Mouse (Mus musculus) brain, embryonic 14.5 days (tissue): ENCODE measurements around the gene Olfr960. TPM values are rescaled to one million over a fixed set of nuclear protein-coding genes. Genes with fewer than 3 reads are reported as not detected.

ENCODE experiments used
- DNase-seq: peaks from one replicate; pipeline ENCODE4 v3.0.0-alpha.2; 2011; ENCODE audit warnings: low read depth
- CTCF ChIP-seq: fragments of 200-500 bp; IDR thresholded peaks from 2 replicates; pipeline ENCODE4 v1.5.1; 2012; ENCODE audit warnings: inconsistent platforms, mild to moderate bottlenecking, moderate library complexity, borderline replicate concordance; ENCODE audit not compliant: insufficient read depth, insufficient read length; ENCODE audit errors: extremely low read depth
- POLR2A ChIP-seq: fragments of 200-500 bp; IDR thresholded peaks from 2 replicates; pipeline ENCODE4 v1.6.1; 2012; ENCODE audit warnings: mild to moderate bottlenecking, inconsistent platforms, borderline replicate concordance; ENCODE audit not compliant: poor library complexity, insufficient read depth, insufficient read length, severe bottlenecking; ENCODE audit errors: extremely low read depth
- polyA plus RNA-seq: library from polyadenylated mRNA; depleted of rRNA; stranded (reverse); fragments of >200 nt; gene quantifications from 2 replicates; pipeline ENCODE4 v1.2.3, GENCODE M21; 2012; rRNA removed

The Olfr960 gene
- polyA plus RNA-seq, 1 experiment = not detected

GRCm38 (mm10) chr9:39629069-39629468, 7.9 kb downstream of the Olfr960 start:
- TF ChIP-seq POLR2A (no peak), CTCF (no peak)
- DNase-seq = no peak

GRCm38 (mm10) chr9:39633913-39634594, 12.9 kb downstream of the Olfr960 start:
- TF ChIP-seq CTCF = no peak
- TF ChIP-seq POLR2A = no peak
- peak; percentile 79 for DNase-seq

DNA sequence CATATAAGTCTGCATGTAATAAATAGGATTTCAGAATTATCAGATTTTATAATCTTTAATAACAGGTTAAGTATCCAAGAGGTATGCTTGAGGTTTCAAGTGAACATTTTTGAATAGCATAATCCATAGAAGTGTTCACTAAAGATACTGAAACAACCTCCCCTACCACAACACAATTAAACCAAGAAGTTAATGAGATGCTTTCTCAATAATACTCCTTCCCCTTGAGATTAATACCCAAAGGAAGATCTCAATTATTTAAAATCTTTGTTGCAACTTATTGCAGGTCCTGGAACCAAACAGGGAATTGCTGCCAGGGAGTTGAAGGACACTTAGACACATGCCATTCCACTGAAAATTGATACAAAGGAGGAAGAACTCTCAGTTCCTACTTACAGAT, 23.6 kb downstream of the Olfr960 start, which contains the start of gene Olfr961:
Gene Olfr961 (plus strand): TSS at position 301 of the 400 bp plus-strand sequence.
- no peak for DNase-seq

GRCm38 (mm10) chr9:39647382-39647781, 26.2 kb downstream of the Olfr960 start:
- DNase-seq = no peak
- TF ChIP-seq CTCF (no peak), POLR2A (no peak)

More for the DNA sequence above, 23.6 kb downstream of the Olfr960 start, which contains the start of gene Olfr961:
- TF ChIP-seq POLR2A (no peak), CTCF (no peak)

DNA sequence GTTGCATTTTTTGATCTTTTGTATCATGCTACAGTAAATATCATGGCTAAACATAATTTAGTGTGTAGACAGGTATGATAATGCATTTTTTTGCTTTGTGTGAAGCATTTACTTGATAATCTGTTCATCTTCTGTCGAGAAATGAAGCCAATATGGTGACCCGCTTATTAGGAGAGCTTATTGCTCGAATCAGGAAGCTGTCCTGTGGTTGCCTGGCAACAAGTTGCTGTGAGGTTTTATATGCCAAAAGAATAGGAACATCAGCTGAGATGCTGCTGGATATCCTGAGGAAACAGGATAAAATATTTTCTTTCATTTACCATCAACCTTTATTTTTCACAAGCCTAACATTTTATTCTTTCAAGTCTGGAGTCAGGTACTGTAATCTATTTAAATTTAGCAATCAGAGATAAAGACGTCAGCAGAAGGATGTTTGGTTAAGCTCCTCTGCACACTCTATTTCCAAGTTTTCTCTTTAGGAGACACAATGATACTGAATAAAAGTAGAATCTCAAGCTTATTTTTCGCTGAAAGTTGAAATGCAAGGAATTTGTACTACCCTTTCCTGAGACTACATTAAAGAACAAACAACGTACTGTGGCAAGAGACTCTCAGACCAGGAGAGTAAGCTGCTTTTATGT, 33.7 kb downstream of the Olfr960 start:
- no peak for TF ChIP-seq POLR2A
- no peak for TF ChIP-seq CTCF

DNA sequence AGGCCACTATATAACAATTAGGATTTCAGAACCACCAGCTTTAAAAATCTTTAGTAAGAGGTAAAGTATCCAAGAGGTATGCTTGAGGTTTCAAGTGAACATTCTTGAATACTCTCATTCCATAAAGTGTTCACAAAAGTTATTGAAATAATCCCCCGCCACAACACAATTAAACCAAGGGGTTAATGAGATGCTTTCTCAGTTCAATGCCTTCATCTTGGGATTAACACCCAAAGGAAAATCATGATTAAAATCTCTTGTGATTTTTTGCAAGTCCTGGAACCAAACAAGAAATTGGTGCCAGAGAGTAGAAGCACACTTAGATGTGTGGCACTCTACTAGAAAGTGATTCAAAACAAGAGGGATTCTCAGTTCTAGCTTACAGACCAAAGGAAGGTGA, 45.7 kb downstream of the Olfr960 start, which contains the start of gene Olfr963:
Gene Olfr963 (plus strand): TSS at position 301 of the 400 bp plus-strand sequence.
- no peak for TF ChIP-seq POLR2A
- TF ChIP-seq CTCF = no peak
- no peak for DNase-seq

More for the DNA sequence above, 33.7 kb downstream of the Olfr960 start:
- peak; percentile 72 for DNase-seq

- no peak for DNase-seq
- TF ChIP-seq CTCF (no peak), POLR2A (no peak)
Measured at GRCm38 (mm10) chr9:39669723-39670122, 48.5 kb downstream of the Olfr960 start.

Other genes with a start within 250 kb of the Olfr960 start
- not detected in 2 replicates for gene Olfr951, start 234.0 kb upstream of the Olfr960 start, polyA plus RNA-seq
- not detected in 2 replicates for gene Olfr952, start 194.2 kb upstream of the Olfr960 start, polyA plus RNA-seq
- gene Olfr954, start 164.7 kb upstream of the Olfr960 start, polyA plus RNA-seq = not detected in 2 replicates
- not detected in 2 replicates for gene Olfr955, start 149.4 kb upstream of the Olfr960 start, polyA plus RNA-seq
- not detected in 2 replicates for gene Olfr44, start 127.4 kb upstream of the Olfr960 start, polyA plus RNA-seq
- gene Olfr957, start 105.6 kb upstream of the Olfr960 start, polyA plus RNA-seq = not detected in 2 replicates
- not detected in 2 replicates for gene Olfr958, start 67.3 kb upstream of the Olfr960 start, polyA plus RNA-seq
- not detected in 2 replicates for gene Olfr959, start 45.8 kb upstream of the Olfr960 start, polyA plus RNA-seq
- gene AW551984, start 17.0 kb upstream of the Olfr960 start, polyA plus RNA-seq = 61.0 and 87.9 TPM in 2 replicates
- not detected in 2 replicates for gene Olfr148, start 10.7 kb upstream of the Olfr960 start, polyA plus RNA-seq
- gene Olfr961, start 23.7 kb downstream of the Olfr960 start, polyA plus RNA-seq = not detected in 2 replicates
- not detected in 2 replicates for gene Olfr963, start 45.8 kb downstream of the Olfr960 start, polyA plus RNA-seq
- gene Olfr149, start 85.7 kb downstream of the Olfr960 start, polyA plus RNA-seq = not detected in 2 replicates
- gene Olfr965, start 90.0 kb downstream of the Olfr960 start, polyA plus RNA-seq = not detected in 2 replicates
- not detected in 2 replicates for gene Olfr150, start 109.6 kb downstream of the Olfr960 start, polyA plus RNA-seq
- not detected in 2 replicates for gene Olfr967, start 124.9 kb downstream of the Olfr960 start, polyA plus RNA-seq
- not detected in 2 replicates for gene Olfr968, start 161.9 kb downstream of the Olfr960 start, polyA plus RNA-seq
- not detected in 2 replicates for gene Olfr969, start 169.6 kb downstream of the Olfr960 start, polyA plus RNA-seq
- not detected in 2 replicates for gene Olfr970, start 187.5 kb downstream of the Olfr960 start, polyA plus RNA-seq
- gene Olfr971, start 215.5 kb downstream of the Olfr960 start, polyA plus RNA-seq = not detected in 2 replicates
- gene Olfr972, start 245.0 kb downstream of the Olfr960 start, polyA plus RNA-seq = not detected in 2 replicates